Mouse (Mus musculus) midbrain, embryonic 12.5 days (tissue): ENCODE measurements around the gene Rad23a. TPM values are rescaled to one million over a fixed set of nuclear protein-coding genes. Genes with fewer than 3 reads are reported as not detected.

Experiments
- ATAC-seq: fragments of 200-750 bp; cut with Nextera tagmentation; 2 replicates; pipeline ENCODE4 v1.8.0; 2017; ENCODE audit warnings: low read depth, moderate TSS enrichment, moderate library complexity; ENCODE audit not compliant: low FRiP score
- H3K27ac ChIP-seq: fragments of 300-500 bp; sonication (generic); replicated peaks from 2 replicates; pipeline ENCODE4 v1.5.1; 2016; ENCODE audit warnings: mild to moderate bottlenecking
- H3K27me3 ChIP-seq: fragments of 300-500 bp; sonication (generic); 2 replicates; pipeline ENCODE4 v1.6.1; 2016; ENCODE audit warnings: mild to moderate bottlenecking
- H3K36me3 ChIP-seq: fragments of 300-500 bp; sonication (generic); 2 replicates; pipeline ENCODE4 v1.6.1; 2016
- H3K4me1 ChIP-seq: fragments of 300-500 bp; sonication (generic); 2 replicates; pipeline ENCODE4 v1.6.1; 2016
- H3K4me2 ChIP-seq: fragments of 300-500 bp; sonication (generic); replicated peaks from 2 replicates; pipeline ENCODE4 v1.6.1; 2016; ENCODE audit warnings: mild to moderate bottlenecking, moderate library complexity
- H3K4me3 ChIP-seq: fragments of 300-500 bp; sonication (generic); 2 replicates; pipeline ENCODE4 v1.5.1; 2016; ENCODE audit warnings: mild to moderate bottlenecking
- H3K9ac ChIP-seq: fragments of 300-500 bp; sonication (generic); replicated peaks from 2 replicates; pipeline ENCODE4 v1.6.1; 2016; ENCODE audit warnings: mild to moderate bottlenecking, moderate library complexity
- H3K9me3 ChIP-seq: fragments of 300-500 bp; sonication (generic); 2 replicates; pipeline ENCODE4 v1.6.1; 2016; ENCODE audit warnings: mild to moderate bottlenecking
- WGBS: fragments of 180-500 bp; shearing (Covaris S2); methylation state at CpG from one replicate; pipeline ENCODE4 v1.1.7; 2016; 5-methylcytosine and 5-hydroxymethylcytosine counted together
- polyA plus RNA-seq: library from polyadenylated mRNA; unstranded; fragments of >200 nt; fragmentation: Nextera tagmentation; extraction: Ambion mirVana; gene quantifications from 2 replicates; pipeline ENCODE4 v1.2.1, GENCODE M21; 2016

Rad23a gene
- polyA plus RNA-seq, 1 experiment from 2014 or later, result 104 TPM

- 55% methylated on average over 12 of the region's 12 CpGs for WGBS
- peaks cover 91% of the 10 kb centered on the region for H3K27me3 ChIP-seq
- no peak overlapping the region for H3K4me3 ChIP-seq
- no peak overlapping the region; the same call in 1 of the 2 replicates for H3K9ac ChIP-seq
- no peak overlapping the region for H3K27ac ChIP-seq
- ATAC-seq, result no peak
- no peaks in the 10 kb centered on the region for H3K9me3 ChIP-seq
- H3K36me3 ChIP-seq, result no peaks in the 10 kb centered on the region
- H3K4me2 ChIP-seq, result no peak overlapping the region
- H3K4me1 ChIP-seq, result peaks cover 35% of the 10 kb centered on the region
Measured at GRCm38 (mm10) chr8:84809109-84809940, 31.1 kb downstream of the Rad23a start.

GRCm38 (mm10) chr8:84806031-84806430 lies 34.4 kb downstream of the Rad23a start:
- H3K4me3 ChIP-seq, result no peak overlapping the region
- no peaks in the 10 kb centered on the region for H3K9me3 ChIP-seq
- H3K4me2 ChIP-seq, result no peak overlapping the region
- no peak for ATAC-seq
- no peaks in the 10 kb centered on the region for H3K36me3 ChIP-seq
- WGBS, result 94% methylated on average over 5 of the region's 5 CpGs
- peaks cover 18% of the 10 kb centered on the region for H3K4me1 ChIP-seq
- H3K27me3 ChIP-seq, result peaks cover 95% of the 10 kb centered on the region
- no peak overlapping the region for H3K27ac ChIP-seq
- no peak overlapping the region for H3K9ac ChIP-seq

- H3K4me2 ChIP-seq, result peak within 1 kb of the TSS; percentile 66
Measured at GRCm38 (mm10) chr8:84799999-84800831, 40.2 kb downstream of the Rad23a start, which contains the start of gene Nfix. Nfix (minus strand) TSS chr8:84800344.

GRCm38 (mm10) chr8:84799136-84799931 lies 41.1 kb downstream of the Rad23a start:
- Histone ChIP-seq H3K9me3 (no peaks in the 10 kb centered on the region), H3K27me3 (peaks cover 98% of the 10 kb centered on the region), H3K4me3 (peak overlapping the region; percentile 61), H3K27ac (0 out of 2 replicates have a peak overlapping the region, but pooled peaks have one; percentile 10), H3K4me1 (peaks cover 31% of the 10 kb centered on the region), H3K9ac (peak overlapping the region; percentile 82), H3K36me3 (no peaks in the 10 kb centered on the region), H3K4me2 (peak overlapping the region; percentile 66)
- ATAC-seq, result peak; percentile 38; the same call in 1 of the 2 replicates
- WGBS, result 1% methylated on average over 77 of the region's 108 CpGs

More at GRCm38 (mm10) chr8:84799999-84800831, 40.2 kb downstream of the Rad23a start, which contains the start of gene Nfix:
- Histone ChIP-seq H3K4me1 (peaks cover 26% of the 10 kb centered on the region), H3K9me3 (no peaks in the 10 kb centered on the region), H3K36me3 (no peaks in the 10 kb centered on the region), H3K27ac (0 out of 2 replicates have a peak within 1 kb of the TSS, but pooled peaks have one; percentile 10), H3K4me3 (peak within 1 kb of the TSS; percentile 61), H3K27me3 (peaks cover 98% of the 10 kb centered on the region), H3K9ac (peak within 1 kb of the TSS; percentile 82)
- WGBS, result 2% methylated on average over 39 of the region's 125 CpGs
- peak; percentile 42; the same call in 1 of the 2 replicates for ATAC-seq

GRCm38 (mm10) chr8:84798446-84799135 lies 41.9 kb downstream of the Rad23a start:
- peak overlapping the region; percentile 61 for H3K4me3 ChIP-seq
- H3K4me1 ChIP-seq, result peaks cover 37% of the 10 kb centered on the region
- 34% methylated on average over 10 of the region's 10 CpGs for WGBS
- no peaks in the 10 kb centered on the region for H3K9me3 ChIP-seq
- peaks cover 98% of the 10 kb centered on the region for H3K27me3 ChIP-seq
- peak overlapping the region; percentile 82 for H3K9ac ChIP-seq
- no peak for ATAC-seq
- H3K4me2 ChIP-seq, result peak overlapping the region; percentile 66
- no peaks in the 10 kb centered on the region for H3K36me3 ChIP-seq
- H3K27ac ChIP-seq, result no peak overlapping the region

GRCm38 (mm10) chr8:84797971-84798370 lies 42.5 kb downstream of the Rad23a start:
- H3K4me2 ChIP-seq, result peak overlapping the region; percentile 66; the same call in 1 of the 2 replicates

GRCm38 (mm10) chr8:84797256-84797797 lies 43.1 kb downstream of the Rad23a start:
- Histone ChIP-seq H3K4me1 (peaks cover 37% of the 10 kb centered on the region), H3K4me3 (no peak overlapping the region), H3K9me3 (no peaks in the 10 kb centered on the region), H3K9ac (no peak overlapping the region), H3K27ac (no peak overlapping the region), H3K36me3 (no peaks in the 10 kb centered on the region), H3K4me2 (no peak overlapping the region), H3K27me3 (peaks cover 98% of the 10 kb centered on the region)
- ATAC-seq, result no peak
- WGBS, result 76% methylated on average over 15 of the region's 15 CpGs

More at GRCm38 (mm10) chr8:84797971-84798370, 42.5 kb downstream of the Rad23a start:
- Histone ChIP-seq H3K9ac (no peak overlapping the region), H3K9me3 (no peaks in the 10 kb centered on the region), H3K36me3 (no peaks in the 10 kb centered on the region), H3K27ac (no peak overlapping the region), H3K27me3 (peaks cover 98% of the 10 kb centered on the region), H3K4me3 (peak overlapping the region; percentile 61; the same call in 1 of the 2 replicates), H3K4me1 (peaks cover 37% of the 10 kb centered on the region)
- 78% methylated on average over 6 of the region's 6 CpGs for WGBS
- ATAC-seq, result no peak

GRCm38 (mm10) chr8:84794486-84794885 lies 46.0 kb downstream of the Rad23a start:
- peaks cover 99% of the 10 kb centered on the region for H3K27me3 ChIP-seq
- H3K9ac ChIP-seq, result peak overlapping the region; percentile 11; the same call in 1 of the 2 replicates
- H3K4me2 ChIP-seq, result no peak overlapping the region; the same call in 1 of the 2 replicates
- H3K27ac ChIP-seq, result no peak overlapping the region
- no peaks in the 10 kb centered on the region for H3K36me3 ChIP-seq
- 54% methylated on average over 7 of the region's 7 CpGs for WGBS
- H3K9me3 ChIP-seq, result no peaks in the 10 kb centered on the region
- H3K4me1 ChIP-seq, result peaks cover 26% of the 10 kb centered on the region
- H3K4me3 ChIP-seq, result no peak overlapping the region
- no peak for ATAC-seq

- H3K4me2 ChIP-seq, result 0 out of 2 replicates have a peak overlapping the region, but pooled peaks have one; percentile 2
- peaks cover 99% of the 10 kb centered on the region for H3K27me3 ChIP-seq
- H3K4me3 ChIP-seq, result no peak overlapping the region
- peaks cover 21% of the 10 kb centered on the region for H3K4me1 ChIP-seq
- H3K36me3 ChIP-seq, result no peaks in the 10 kb centered on the region
- 0 out of 2 replicates have a peak overlapping the region, but pooled peaks have one; percentile 11 for H3K9ac ChIP-seq
- H3K9me3 ChIP-seq, result no peaks in the 10 kb centered on the region
- H3K27ac ChIP-seq, result no peak overlapping the region
- 56% methylated on average over 13 of the region's 13 CpGs for WGBS
- peak; percentile 42; the same call in 1 of the 2 replicates for ATAC-seq
Measured at GRCm38 (mm10) chr8:84793791-84794485, 46.5 kb downstream of the Rad23a start.

GRCm38 (mm10) chr8:84793134-84793533 lies 47.3 kb downstream of the Rad23a start:
- H3K36me3 ChIP-seq, result no peaks in the 10 kb centered on the region
- peaks cover 99% of the 10 kb centered on the region for H3K27me3 ChIP-seq
- H3K4me1 ChIP-seq, result peaks cover 13% of the 10 kb centered on the region
- no peak overlapping the region for H3K4me2 ChIP-seq
- H3K4me3 ChIP-seq, result no peak overlapping the region
- no peak overlapping the region for H3K27ac ChIP-seq
- 81% methylated on average over 9 of the region's 9 CpGs for WGBS
- ATAC-seq, result no peak
- H3K9ac ChIP-seq, result no peak overlapping the region
- no peaks in the 10 kb centered on the region for H3K9me3 ChIP-seq
